Mouse (Mus musculus): ENCODE measurements at regions not wholly inside any gene's neighbourhood (a gene's known extent, or its start where the extent isn't known, plus 50 kb on each side); places are given as distances from the start of the nearest gene placed in this dataset.

- Histone ChIP-seq H3K36me3 (no peaks in the 10 kb centered on the region), H3K9ac (no peak overlapping the region), H3K27me3 (replicated peaks) (no peaks in the 10 kb centered on the region), H3K4me1 (no peaks in the 10 kb centered on the region), H3K9me3 (no peaks in the 10 kb centered on the region), H3K27ac (no peak overlapping the region), H3K4me3 (no peak overlapping the region), H3K4me2 (replicated peaks) (no peak overlapping the region)
- 88% methylated on average over 5 of the region's 5 CpGs for WGBS
- no peak for ATAC-seq (ENCODE audit: low FRiP score, low read depth)
These were observed 525.4 kb downstream of the Amy2a5 start for GRCm38 (mm10) chr3:112733205-112733604.

GRCm38 (mm10) chr3:112699531-112700125 is 559.0 kb downstream of the Amy2a5 start:
- Histone ChIP-seq H3K4me3 (no peak overlapping the region), H3K4me2 (replicated peaks) (no peak overlapping the region), H3K27me3 (replicated peaks) (no peaks in the 10 kb centered on the region), H3K4me1 (no peaks in the 10 kb centered on the region), H3K9ac (no peak overlapping the region), H3K27ac (no peak overlapping the region), H3K9me3 (no peaks in the 10 kb centered on the region), H3K36me3 (no peaks in the 10 kb centered on the region)
- ATAC-seq (ENCODE audit: low FRiP score, low read depth) = no peak
- 85% methylated on average over 2 of the region's 2 CpGs for WGBS

DNA sequence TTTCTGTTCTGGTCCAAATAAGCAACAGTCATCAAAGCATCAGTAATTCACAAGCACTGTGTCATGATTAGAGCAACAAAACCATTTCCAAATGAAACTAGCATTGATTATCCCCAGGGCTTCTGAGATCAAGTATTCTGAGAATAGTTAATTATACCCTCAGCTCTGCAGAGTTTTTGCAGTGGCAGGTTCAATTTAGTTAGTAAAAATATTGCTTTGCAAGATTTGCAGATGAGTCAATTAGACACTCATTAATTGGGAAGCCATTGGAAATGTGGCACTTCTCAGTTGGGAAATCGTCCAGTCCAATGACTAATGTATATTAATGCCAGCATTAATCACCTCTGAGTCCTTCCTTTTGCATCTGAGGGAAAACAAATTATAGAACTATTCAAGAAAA is 570.5 kb downstream of the Amy2a5 start:
- H3K4me2 ChIP-seq (replicated peaks) = no peak overlapping the region
- H3K9me3 ChIP-seq = no peaks in the 10 kb centered on the region
- H3K27me3 ChIP-seq (replicated peaks) = no peaks in the 10 kb centered on the region
- no peak for ATAC-seq (ENCODE audit: low FRiP score, low read depth)
- H3K4me1 ChIP-seq = no peaks in the 10 kb centered on the region
- 55% methylated on average over 1 of the region's 1 CpGs for WGBS
- H3K27ac ChIP-seq = no peak overlapping the region
- H3K4me3 ChIP-seq = no peak overlapping the region
- no peaks in the 10 kb centered on the region for H3K36me3 ChIP-seq
- no peak overlapping the region for H3K9ac ChIP-seq

GRCm38 (mm10) chr3:112638581-112638980 is 620.1 kb downstream of the Amy2a5 start:
- H3K27me3 ChIP-seq (replicated peaks) = no peaks in the 10 kb centered on the region
- 78% methylated on average over 2 of the region's 2 CpGs for WGBS

GRCm38 (mm10) chr3:112603470-112603869 is 655.2 kb downstream of the Amy2a5 start:
- H3K9me3 ChIP-seq = no peaks in the 10 kb centered on the region
- H3K4me2 ChIP-seq (replicated peaks) = no peak overlapping the region
- ATAC-seq (ENCODE audit: low FRiP score, low read depth) = 0 out of 2 replicates have a peak, but pooled peaks have one; percentile 58
- no peaks in the 10 kb centered on the region for H3K4me1 ChIP-seq
- H3K9ac ChIP-seq = no peak overlapping the region
- H3K27ac ChIP-seq = no peak overlapping the region
- no peaks in the 10 kb centered on the region for H3K27me3 ChIP-seq (replicated peaks)
- H3K36me3 ChIP-seq = no peaks in the 10 kb centered on the region
- 67% methylated on average over 1 of the region's 1 CpGs for WGBS
- no peak overlapping the region for H3K4me3 ChIP-seq

More at GRCm38 (mm10) chr3:112638581-112638980, 620.1 kb downstream of the Amy2a5 start:
- H3K4me3 ChIP-seq = no peak overlapping the region
- no peak overlapping the region for H3K4me2 ChIP-seq (replicated peaks)
- no peaks in the 10 kb centered on the region for H3K9me3 ChIP-seq
- H3K36me3 ChIP-seq = no peaks in the 10 kb centered on the region
- no peaks in the 10 kb centered on the region for H3K4me1 ChIP-seq
- no peak for ATAC-seq (ENCODE audit: low FRiP score, low read depth)
- H3K9ac ChIP-seq = no peak overlapping the region
- no peak overlapping the region for H3K27ac ChIP-seq

DNA sequence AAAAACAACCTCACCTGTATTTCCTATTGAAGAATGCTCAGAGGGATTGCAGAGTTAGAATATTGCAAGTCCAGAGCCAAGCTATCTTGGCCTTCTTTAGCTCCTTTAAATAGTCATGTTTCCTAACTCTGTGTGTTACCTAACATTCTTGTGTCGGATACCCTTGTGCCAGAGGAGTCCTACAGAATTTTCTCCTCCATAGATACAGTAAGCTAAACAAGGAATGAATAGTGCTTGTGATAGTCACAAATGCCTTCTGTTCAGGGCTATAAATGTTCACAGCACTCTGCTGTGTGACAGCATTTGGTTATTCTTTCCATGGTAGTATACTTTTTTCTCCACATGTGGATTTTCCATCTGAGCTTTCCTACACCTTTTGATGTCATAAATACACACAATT is 676.3 kb downstream of the Amy2a5 start:
- Histone ChIP-seq H3K4me1 (no peaks in the 10 kb centered on the region), H3K27me3 (replicated peaks) (no peaks in the 10 kb centered on the region), H3K9me3 (no peaks in the 10 kb centered on the region), H3K4me3 (no peak overlapping the region), H3K4me2 (replicated peaks) (no peak overlapping the region), H3K36me3 (no peaks in the 10 kb centered on the region), H3K27ac (no peak overlapping the region), H3K9ac (no peak overlapping the region)
- 91% methylated on average over 1 of the region's 1 CpGs for WGBS
- ATAC-seq (ENCODE audit: low FRiP score, low read depth) = no peak

Data from neural tube, embryonic 12.5 days (tissue).